Mouse (Mus musculus): Measurements from ENCODE around the gene Plcb1.

DNA sequence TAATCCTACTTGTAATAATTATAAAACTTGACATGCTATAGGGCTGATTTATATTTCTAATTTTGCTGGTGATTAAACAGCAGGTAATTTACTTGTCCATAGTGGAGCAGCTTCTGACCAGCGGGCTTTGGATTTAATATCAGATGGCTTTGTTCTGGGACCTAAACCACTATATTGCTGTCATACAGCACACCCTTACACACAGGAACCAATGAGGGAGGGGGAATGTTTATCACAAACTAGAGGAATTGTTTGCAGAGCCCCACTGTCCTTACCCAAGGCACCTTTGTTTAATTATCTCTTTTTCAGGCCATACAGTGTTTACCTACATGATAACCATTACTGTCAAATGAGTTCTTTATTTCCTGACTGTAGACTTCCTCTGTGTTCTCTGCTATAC is 546.0 kb downstream of the Plcb1 start:
- TF ChIP-seq CTCF (IDR thresholded peaks at IDR 0.05; ENCODE audit: control insufficient read depth, insufficient read depth, insufficient read length) (no peak), USF1 (IDR thresholded peaks at IDR 0.05; ENCODE audit: low read depth) (no peak)
